Mouse (Mus musculus): ENCODE results near the gene Paqr6. TPM values are rescaled to one million over a fixed set of nuclear protein-coding genes. Genes with fewer than 3 reads are reported as not detected.
A peak's percentile ranks its signal among the peaks of the same experiment; 100 is the strongest.
"Not testable (repeated sequence)": the region's sequence is repeated elsewhere in the genome, so short reads cannot be mapped to it uniquely, and the experiment has no call there.

Paqr6 gene
- total RNA-seq, 2 experiments from 2014 or later = not detected

GRCm38 (mm10) chr3:88365705-88366361, 1.4 kb downstream of the Paqr6 start:
- no peak for ATAC-seq (ENCODE audit: poor library complexity, severe bottlenecking)

- peak; percentile 80 for ATAC-seq (ENCODE audit: poor library complexity, severe bottlenecking)
These were observed 2.5 kb downstream of the Paqr6 start for GRCm38 (mm10) chr3:88366830-88367428.

GRCm38 (mm10) chr3:88367517-88367916, 3.1 kb downstream of the Paqr6 start:
- ATAC-seq (ENCODE audit: poor library complexity, severe bottlenecking) = not testable (repeated sequence)

GRCm38 (mm10) chr3:88368511-88368910, 4.1 kb downstream of the Paqr6 start:
- ATAC-seq (ENCODE audit: poor library complexity, severe bottlenecking) = not testable (repeated sequence)

GRCm38 (mm10) chr3:88372643-88373042, 8.3 kb downstream of the Paqr6 start, which contains the start of gene Bglap3:
TSS of gene Bglap3 (minus strand) at chr3:88372743.
- ATAC-seq (ENCODE audit: poor library complexity, severe bottlenecking) = not testable (repeated sequence)

DNA sequence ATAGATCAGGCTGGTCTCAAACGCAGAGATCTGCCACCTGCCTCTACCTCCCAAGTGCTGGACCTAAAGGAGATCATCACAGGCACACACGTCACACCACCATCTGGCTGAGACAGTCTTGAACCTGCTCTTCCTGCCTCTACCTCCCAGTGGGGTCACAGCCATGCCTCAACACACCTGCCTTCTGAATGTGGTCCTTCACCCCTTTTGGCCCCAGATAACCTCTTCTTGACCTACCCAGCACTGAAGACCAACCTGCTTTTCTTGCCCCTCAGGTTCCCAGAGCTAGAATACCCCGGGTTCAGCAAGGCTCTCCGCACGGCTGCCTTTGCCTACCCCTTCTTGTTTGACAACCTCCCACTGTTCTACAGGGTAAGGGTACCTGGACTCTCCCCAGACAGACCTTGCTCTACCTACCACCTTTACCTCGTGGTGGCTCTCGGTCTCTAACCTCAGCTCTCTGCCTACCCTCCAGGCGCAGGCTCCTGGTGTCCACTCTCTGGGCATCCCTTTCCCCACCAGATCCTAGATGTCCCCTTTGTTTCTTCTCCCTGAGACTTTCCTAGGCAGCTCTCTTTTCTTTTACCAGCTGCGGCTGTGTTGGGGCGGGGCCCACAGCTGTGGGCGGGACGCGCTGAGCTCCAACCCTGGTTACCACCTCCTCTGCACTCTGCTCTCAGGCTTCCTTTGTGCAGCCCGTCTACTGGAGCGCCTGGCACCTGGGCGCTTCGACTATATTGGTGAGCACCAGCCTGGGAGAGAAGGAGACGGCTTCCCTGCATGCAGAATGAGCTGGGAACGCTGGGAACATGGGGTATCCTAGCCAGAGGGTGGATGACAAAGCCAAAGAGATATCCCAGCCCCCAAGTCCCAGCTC, 11.6 kb downstream of the Paqr6 start:
- ATAC-seq (ENCODE audit: poor library complexity, severe bottlenecking) = peak; percentile 71; the same call in 1 of the 2 replicates

- not testable (repeated sequence) for ATAC-seq (ENCODE audit: poor library complexity, severe bottlenecking)
These were observed 12.3 kb downstream of the Paqr6 start for GRCm38 (mm10) chr3:88376644-88377043.

DNA sequence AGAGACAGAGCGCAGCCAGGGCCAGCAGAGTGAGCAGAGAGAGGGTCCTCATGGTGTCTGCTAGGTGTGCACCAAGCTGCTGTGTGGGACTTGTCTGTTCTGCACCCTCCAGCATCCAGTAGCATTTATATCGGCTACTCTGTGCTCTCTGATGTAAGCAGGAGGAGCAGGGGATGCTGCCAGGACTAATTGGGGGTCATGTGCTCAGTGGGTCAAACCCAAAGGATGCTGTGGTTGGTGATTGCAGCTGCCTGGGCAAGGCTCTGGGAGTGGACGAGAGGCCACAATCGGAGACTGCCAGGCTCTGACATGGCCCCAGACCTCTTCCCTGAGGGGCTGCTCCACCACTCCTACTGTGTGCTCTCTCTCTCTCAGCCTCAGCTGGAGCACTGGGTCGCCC, 14.2 kb downstream of the Paqr6 start, which contains the start of gene Bglap2:
Gene Bglap2, minus strand, starts transcription at position 101 of the 400 bp plus-strand sequence.
- not testable (repeated sequence) for ATAC-seq (ENCODE audit: poor library complexity, severe bottlenecking)

DNA sequence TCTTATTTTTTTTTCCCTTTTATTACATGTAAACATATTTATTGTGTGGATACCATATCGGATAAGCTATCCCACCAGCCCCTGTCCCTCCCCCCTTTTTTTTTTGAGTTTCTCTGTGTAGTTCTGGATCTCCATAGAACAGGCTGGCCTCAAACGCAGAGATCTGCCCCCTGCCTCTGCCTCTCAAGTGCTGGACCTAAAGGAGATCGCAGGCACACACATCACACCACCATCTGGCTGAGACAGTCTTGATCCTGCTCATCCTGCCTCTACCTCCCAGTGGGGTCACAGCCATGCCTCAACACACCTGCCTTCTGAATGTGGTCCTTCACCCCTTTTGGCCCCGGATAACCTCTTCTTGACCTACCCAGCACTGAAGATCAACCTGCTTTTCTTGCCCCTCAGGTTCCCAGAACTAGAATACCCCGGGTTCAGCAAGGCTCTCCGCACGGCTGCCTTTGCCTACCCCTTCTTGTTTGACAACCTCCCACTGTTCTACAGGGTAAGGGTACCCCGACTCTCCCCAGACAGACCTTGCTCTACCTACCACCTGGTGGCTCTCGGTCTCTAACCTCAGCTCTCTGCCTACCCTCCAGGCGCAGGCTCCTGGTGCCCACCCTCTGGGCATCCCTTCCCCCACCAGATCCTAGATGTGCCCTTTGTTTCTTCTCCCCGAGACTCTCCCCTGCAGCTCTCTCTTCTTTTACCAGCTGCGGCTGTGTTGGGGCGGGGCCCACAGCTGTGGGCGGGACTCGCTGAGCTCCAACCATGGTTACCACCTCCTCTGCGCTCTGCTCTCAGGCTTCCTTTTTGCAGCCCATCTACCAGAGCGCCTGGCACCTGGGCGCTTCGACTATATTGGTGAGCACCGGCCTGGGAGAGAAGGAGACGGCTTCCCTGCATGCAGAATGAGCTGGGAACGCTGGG, 17.3 kb downstream of the Paqr6 start:
- peak; percentile 86 for ATAC-seq (ENCODE audit: poor library complexity, severe bottlenecking)

DNA sequence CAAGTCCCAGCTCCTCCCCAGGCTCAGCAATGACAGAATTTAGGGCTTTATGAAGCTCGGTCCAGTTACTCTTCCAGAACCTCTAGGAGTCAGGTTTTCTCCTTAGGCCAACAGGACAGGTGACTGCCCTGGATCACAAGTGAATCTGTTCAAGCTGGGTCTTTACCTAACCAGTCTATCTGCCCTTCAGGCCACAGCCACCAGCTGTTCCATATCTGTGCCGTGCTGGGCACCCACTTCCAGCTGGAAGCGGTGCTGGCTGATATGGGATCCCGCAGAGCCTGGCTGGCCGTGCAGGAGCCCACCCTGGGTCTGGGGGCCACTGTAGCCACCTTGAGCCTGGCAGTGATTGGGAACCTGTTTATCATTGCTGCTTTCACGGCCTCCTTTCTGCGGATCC, 18.0 kb downstream of the Paqr6 start:
- ATAC-seq (ENCODE audit: poor library complexity, severe bottlenecking) = not testable (repeated sequence)

GRCm38 (mm10) chr3:88384364-88384763, 20.0 kb downstream of the Paqr6 start, which contains the start of gene Bglap:
TSS of gene Bglap (minus strand) at chr3:88384464.
- no peak for ATAC-seq (ENCODE audit: poor library complexity, severe bottlenecking)

GRCm38 (mm10) chr3:88393776-88394375, 29.5 kb downstream of the Paqr6 start:
- ATAC-seq (ENCODE audit: poor library complexity, severe bottlenecking) = no peak

- ATAC-seq (ENCODE audit: poor library complexity, severe bottlenecking) = no peak
These were observed 30.9 kb downstream of the Paqr6 start for GRCm38 (mm10) chr3:88395288-88395687.

GRCm38 (mm10) chr3:88395742-88396141, 31.4 kb downstream of the Paqr6 start:
- peak; percentile 78 for ATAC-seq (ENCODE audit: poor library complexity, severe bottlenecking)

GRCm38 (mm10) chr3:88398666-88399065, 34.3 kb downstream of the Paqr6 start:
- ATAC-seq (ENCODE audit: poor library complexity, severe bottlenecking) = no peak

- peak; percentile 41; the same call in 1 of the 2 replicates for ATAC-seq (ENCODE audit: poor library complexity, severe bottlenecking)
These were observed 39.3 kb downstream of the Paqr6 start for GRCm38 (mm10) chr3:88403522-88404230.

GRCm38 (mm10) chr3:88407090-88407489, 42.7 kb downstream of the Paqr6 start:
- peak; percentile 53 for ATAC-seq (ENCODE audit: poor library complexity, severe bottlenecking)

DNA sequence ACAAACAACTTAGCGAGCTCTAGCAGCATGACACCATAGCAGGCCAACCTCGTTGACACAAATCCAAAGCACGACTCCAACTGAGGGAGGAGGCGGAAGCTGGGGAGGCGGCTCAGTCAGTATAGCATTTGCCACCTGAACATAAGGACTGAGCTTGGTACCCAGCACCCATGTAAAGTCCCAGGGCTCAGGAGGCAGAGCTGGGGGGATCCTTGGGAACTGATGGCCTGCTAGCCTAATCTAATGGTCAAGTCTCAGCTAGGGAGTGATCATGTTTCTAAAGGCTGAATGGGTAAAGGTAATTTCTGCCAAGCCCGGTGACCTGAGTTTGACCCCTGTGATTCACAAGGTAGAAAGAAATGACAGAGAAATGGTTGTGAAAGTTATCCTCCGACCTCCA, 43.1 kb downstream of the Paqr6 start:
- no peak for ATAC-seq (ENCODE audit: poor library complexity, severe bottlenecking)

DNA sequence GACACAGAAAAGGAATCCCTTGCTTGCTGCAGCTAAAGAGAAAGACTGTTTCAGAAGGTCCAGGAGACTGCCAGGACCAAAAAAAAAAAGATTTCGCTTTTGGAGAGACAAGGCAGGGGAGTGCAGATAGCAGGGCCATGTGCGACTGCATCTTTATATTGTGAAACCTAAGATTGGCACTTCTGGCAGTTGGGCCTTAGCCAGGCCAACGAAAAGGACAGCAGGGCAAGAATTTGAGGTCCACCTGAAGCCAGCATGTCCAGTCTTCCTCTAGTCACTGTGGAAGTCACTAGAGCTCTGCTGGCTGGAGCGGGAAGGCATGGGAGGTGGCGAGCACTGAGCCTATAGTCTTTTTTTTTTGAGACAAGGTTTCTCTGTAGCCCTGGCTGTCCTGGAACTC, 44.6 kb downstream of the Paqr6 start:
- no peak for ATAC-seq (ENCODE audit: poor library complexity, severe bottlenecking)
